Mouse (Mus musculus) intestine, embryonic 14.5 days (tissue): ENCODE measurements at regions not wholly inside any gene's neighbourhood (a gene's known extent, or its start where the extent isn't known, plus 50 kb on each side); places are given as distances from the start of the nearest gene placed in this dataset.

Experiments used
- ATAC-seq: fragments of 200-750 bp; cut with Nextera tagmentation; replicated peaks from 2 replicates; pipeline ENCODE4 v1.8.0; 2017; ENCODE audit warnings: low read depth, moderate number of reproducible peaks, moderate TSS enrichment, moderate library complexity; ENCODE audit not compliant: low FRiP score, low TSS enrichment
- DNase-seq: peaks from one replicate; pipeline ENCODE4 v3.0.0-alpha.2; 2018; ENCODE audit warnings: low spot score
- H3K27ac ChIP-seq: fragments of 300-500 bp; sonication (generic); 2 replicates; pipeline ENCODE4 v1.5.1; 2014; ENCODE audit warnings: low read depth, mild to moderate bottlenecking, control low read depth
- H3K27me3 ChIP-seq: fragments of 300-500 bp; sonication (generic); replicated peaks from 2 replicates; pipeline ENCODE4 v1.6.1; 2014; ENCODE audit warnings: low read length, control low read depth; ENCODE audit not compliant: control insufficient read depth, insufficient read depth
- H3K36me3 ChIP-seq: fragments of 300-500 bp; sonication (generic); 2 replicates; pipeline ENCODE4 v1.6.1; 2014; ENCODE audit warnings: low read length, control low read depth; ENCODE audit not compliant: control insufficient read depth, insufficient read depth
- H3K4me1 ChIP-seq: fragments of 300-500 bp; sonication (generic); replicated peaks from 2 replicates; pipeline ENCODE4 v1.6.1; 2014; ENCODE audit warnings: low read length, control low read depth, mixed read lengths; ENCODE audit not compliant: control insufficient read depth, insufficient read depth
- H3K4me2 ChIP-seq: fragments of 300-500 bp; sonication (generic); 2 replicates; pipeline ENCODE4 v1.6.1; 2014; ENCODE audit warnings: low read length
- H3K4me3 ChIP-seq: fragments of 300-500 bp; sonication (generic); 2 replicates; pipeline ENCODE4 v1.5.1; 2014; ENCODE audit warnings: low read depth, low read length, control low read depth, mixed read lengths
- H3K9ac ChIP-seq: fragments of 300-500 bp; sonication (generic); 2 replicates; pipeline ENCODE4 v1.6.1; 2014; ENCODE audit warnings: mild to moderate bottlenecking, low read length
- H3K9me3 ChIP-seq: fragments of 300-500 bp; sonication (generic); 2 replicates; pipeline ENCODE4 v1.6.1; 2016; ENCODE audit warnings: low read length, control low read depth; ENCODE audit not compliant: control insufficient read depth
- WGBS: fragments of 180-500 bp; shearing (Covaris S2); extraction: QIAGEN DNeasy Blood & Tissue Kit; methylation state at CpG from one replicate; pipeline ENCODE4 v1.1.7; 2014; 5-methylcytosine and 5-hydroxymethylcytosine counted together

GRCm38 (mm10) chr1:111754263-111754857, 110.4 kb downstream of the Dsel start:
- Histone ChIP-seq H3K4me3 (no peak overlapping the region), H3K27me3 (no peaks in the 10 kb centered on the region), H3K4me1 (no peaks in the 10 kb centered on the region), H3K27ac (no peak overlapping the region), H3K9me3 (no peaks in the 10 kb centered on the region), H3K9ac (no peak overlapping the region), H3K4me2 (peak overlapping the region; percentile 32; the same call in 1 of the 2 replicates), H3K36me3 (no peaks in the 10 kb centered on the region)
- DNase-seq (no peak), ATAC-seq (no peak)
- 13% methylated on average over 17 of the region's 20 CpGs for WGBS
